Mouse (Mus musculus) heart, postnatal 0 days (tissue): ENCODE results near the gene Kif13a.

Experiments used
- CTCF ChIP-seq: IDR thresholded peaks from 2 replicates; pipeline ENCODE4 v1.5.1; 2016; ENCODE audit warnings: antibody characterized with exemption, control low read depth, low read depth
- EP300 ChIP-seq: IDR thresholded peaks from 2 replicates; pipeline ENCODE4 v1.6.1; 2016; ENCODE audit warnings: antibody characterized with exemption, low read depth

DNA sequence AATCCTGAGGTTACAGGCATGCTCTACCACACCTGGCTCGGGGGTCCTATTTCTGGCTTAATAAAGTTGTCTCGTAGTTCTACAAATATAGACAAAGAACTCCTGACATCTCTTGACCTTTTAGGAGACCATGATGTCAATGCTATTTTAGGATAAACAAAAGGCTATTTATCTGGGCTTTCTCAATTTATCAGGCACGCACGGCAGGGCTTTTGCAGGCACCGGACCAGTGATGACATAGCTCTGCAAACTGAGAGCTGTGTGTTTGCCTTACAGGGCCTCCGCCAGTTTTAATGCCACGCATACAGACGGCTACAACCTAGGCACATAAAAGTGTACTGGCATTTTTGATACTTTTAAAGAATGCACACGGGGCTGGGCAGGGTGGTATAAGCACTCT is 118.0 kb downstream of the Kif13a start:
- TF ChIP-seq EP300 (no peak), CTCF (no peak)
